Mouse (Mus musculus) testis, adult 2 months (tissue): ENCODE measurements around the gene Nol4l.

Source experiments
- CTCF ChIP-seq: fragments of 200-500 bp; IDR thresholded peaks from 2 replicates; pipeline ENCODE4 v1.5.1; 2012; ENCODE audit warnings: low read depth, mild to moderate bottlenecking, inconsistent platforms, low read length, moderate library complexity; ENCODE audit not compliant: control insufficient read depth, insufficient read depth, insufficient replicate concordance
- POLR2A ChIP-seq: fragments of 200-500 bp; IDR thresholded peaks from 2 replicates; pipeline ENCODE4 v1.6.1; 2012; ENCODE audit warnings: low read depth, mild to moderate bottlenecking, inconsistent platforms, low read length, moderate library complexity; ENCODE audit not compliant: control insufficient read depth

DNA sequence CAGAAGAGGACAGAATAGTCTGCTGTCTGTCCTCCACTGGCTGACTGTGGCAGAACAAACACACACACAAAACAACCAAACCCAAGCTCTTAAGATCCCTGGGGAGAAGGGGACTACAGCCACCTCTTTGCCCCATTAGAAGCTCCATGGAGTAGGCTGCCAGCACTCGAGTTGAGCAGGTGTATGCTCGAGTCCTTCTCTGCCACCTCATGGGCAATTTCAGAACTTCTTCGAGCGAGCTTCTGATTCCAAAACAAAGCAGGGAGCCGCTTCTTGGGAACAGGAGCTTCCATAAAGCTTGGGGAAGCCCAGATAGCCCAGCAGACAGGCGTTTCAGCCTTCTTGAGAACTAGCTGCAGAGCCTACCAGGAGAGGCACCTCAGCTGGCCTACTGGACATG is 117.2 kb downstream of the Nol4l start:
- no peak for TF ChIP-seq POLR2A
- no peak for TF ChIP-seq CTCF
